Mouse (Mus musculus) thymus, adult 2 months (tissue): ENCODE results near the gene Zdhhc1.

Experiments
- CTCF ChIP-seq: fragments of 200-500 bp; IDR thresholded peaks from 2 replicates; pipeline ENCODE4 v1.5.1; 2012; ENCODE audit warnings: mild to moderate bottlenecking, control low read depth, low read length, moderate library complexity, borderline replicate concordance; ENCODE audit not compliant: control insufficient read depth, poor library complexity, insufficient read depth; ENCODE audit errors: extremely low read depth
- POLR2A ChIP-seq: fragments of 200-500 bp; IDR thresholded peaks from 2 replicates; pipeline ENCODE4 v1.6.1; 2012; ENCODE audit warnings: mild to moderate bottlenecking, low read length, control low read depth, moderate library complexity; ENCODE audit not compliant: control insufficient read depth, poor library complexity, insufficient read depth; ENCODE audit errors: extremely low read depth

DNA sequence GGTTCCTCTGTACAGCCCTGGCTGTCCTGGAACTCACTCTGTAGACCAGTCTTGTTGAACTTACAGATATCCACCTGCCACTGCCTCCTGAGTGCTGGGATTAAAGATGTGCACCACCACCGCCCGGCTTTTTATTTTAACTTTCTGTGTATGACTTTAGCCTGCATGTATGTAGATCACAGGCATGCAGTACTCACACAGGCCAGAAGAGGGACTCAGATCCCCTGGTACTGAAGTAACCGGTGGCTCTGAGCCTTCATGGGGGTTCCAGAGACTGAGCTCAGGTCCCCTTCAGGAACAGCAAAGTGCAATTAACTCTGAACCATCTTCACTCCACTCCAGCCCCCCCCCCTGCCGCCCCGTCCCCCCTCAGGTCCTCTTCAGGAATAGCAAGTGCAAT lies 57.8 kb downstream of the Zdhhc1 start:
- no peak for TF ChIP-seq POLR2A
- no peak for TF ChIP-seq CTCF
